Mouse (Mus musculus): ENCODE data around the gene Casz1.

Gene Casz1

GRCm38 (mm10) chr4:148844921-148845320 is 40.7 kb downstream of the Casz1 start:
- DNase-seq (ENCODE audit: low spot score in 2 of 2): no peak

- DNase-seq (ENCODE audit: low spot score in 2 of 2): peak in 1 of 2 experiments; percentile 29
Measured at GRCm38 (mm10) chr4:148846203-148846602, 42.0 kb downstream of the Casz1 start.

GRCm38 (mm10) chr4:148846724-148847123 is 42.5 kb downstream of the Casz1 start:
- DNase-seq (ENCODE audit: low spot score in 2 of 2): no peak

- DNase-seq (ENCODE audit: low spot score in 2 of 2): no peak
Measured at GRCm38 (mm10) chr4:148847636-148848035, 43.4 kb downstream of the Casz1 start.

GRCm38 (mm10) chr4:148849437-148849836 is 45.2 kb downstream of the Casz1 start:
- no peak for DNase-seq (ENCODE audit: low spot score in 2 of 2)

- DNase-seq (ENCODE audit: low spot score in 2 of 2): no peak
Measured at GRCm38 (mm10) chr4:148853057-148853456, 48.8 kb downstream of the Casz1 start.

GRCm38 (mm10) chr4:148854093-148854492 is 49.9 kb downstream of the Casz1 start:
- DNase-seq (ENCODE audit: low spot score in 2 of 2): no peak

- no peak for DNase-seq (ENCODE audit: low spot score in 2 of 2)
Measured at GRCm38 (mm10) chr4:148855527-148855926, 51.3 kb downstream of the Casz1 start.

- DNase-seq (ENCODE audit: low spot score in 2 of 2): no peak
Measured at GRCm38 (mm10) chr4:148856216-148856615, 52.0 kb downstream of the Casz1 start.

GRCm38 (mm10) chr4:148857398-148858084 is 53.3 kb downstream of the Casz1 start:
- no peak for DNase-seq (ENCODE audit: low spot score in 2 of 2)

GRCm38 (mm10) chr4:148858194-148858593 is 54.0 kb downstream of the Casz1 start:
- DNase-seq (ENCODE audit: low spot score in 2 of 2): no peak

GRCm38 (mm10) chr4:148859415-148859814 is 55.2 kb downstream of the Casz1 start:
- no peak for DNase-seq (ENCODE audit: low spot score in 2 of 2)

GRCm38 (mm10) chr4:148859906-148860491 is 55.8 kb downstream of the Casz1 start:
- no peak for DNase-seq (ENCODE audit: low spot score in 2 of 2)

GRCm38 (mm10) chr4:148860636-148861035 is 56.4 kb downstream of the Casz1 start:
- DNase-seq (ENCODE audit: low spot score in 2 of 2): no peak

GRCm38 (mm10) chr4:148866812-148867470 is 62.7 kb downstream of the Casz1 start:
- no peak for DNase-seq (ENCODE audit: low spot score in 2 of 2)

GRCm38 (mm10) chr4:148867721-148868397 is 63.6 kb downstream of the Casz1 start:
- DNase-seq (ENCODE audit: low spot score in 2 of 2): peak in 1 of 2 experiments; percentile 33

- no peak for DNase-seq (ENCODE audit: low spot score in 2 of 2)
Measured at GRCm38 (mm10) chr4:148869566-148869965, 65.3 kb downstream of the Casz1 start.

GRCm38 (mm10) chr4:148870496-148870895 is 66.3 kb downstream of the Casz1 start:
- DNase-seq (ENCODE audit: low spot score in 2 of 2): no peak

GRCm38 (mm10) chr4:148871751-148872334 is 67.6 kb downstream of the Casz1 start:
- DNase-seq (ENCODE audit: low spot score in 2 of 2): no peak

GRCm38 (mm10) chr4:148872372-148872771 is 68.1 kb downstream of the Casz1 start:
- no peak for DNase-seq (ENCODE audit: low spot score in 2 of 2)

GRCm38 (mm10) chr4:148872783-148873182 is 68.6 kb downstream of the Casz1 start:
- no peak for DNase-seq (ENCODE audit: low spot score in 2 of 2)

- no peak for DNase-seq (ENCODE audit: low spot score in 2 of 2)
Measured at GRCm38 (mm10) chr4:148876166-148876565, 71.9 kb downstream of the Casz1 start.

Data from urinary bladder, adult 18-20 months (tissue).